ENCODE assay signal across 26 mouse cellular contexts in genomic region chr1:84436281-84436680, GRCm38 (mm10).
DNase-seq lines count a peak whose midpoint lies in the region; ATAC-seq and TF ChIP-seq lines count a peak whose summit lies in the region.
"Had no signal": no experiment of that assay in that cellular context is flagged by ENCODE, and none has a peak within 500 bp of the region (broad histone marks: within the 10 kb centered on the region; RNA-seq: fewer than 3 reads in every experiment).

No protein-coding gene starts in this region.

- H3K27me3 ChIP-seq in lung, embryonic 14.5 days (ENCODE audit: insufficient read depth, low read length): no peaks in the 10 kb centered on the region
- no peaks in the 10 kb centered on the region for H3K27me3 ChIP-seq in cerebellum, adult 2 months (ENCODE audit: control insufficient read depth, insufficient read depth, low read length)
- no peaks in the 10 kb centered on the region for H3K27me3 ChIP-seq in forebrain, embryonic 10.5 days (ENCODE audit: poor library complexity, severe bottlenecking)
- H3K27me3 ChIP-seq: embryonic facial prominence, embryonic 15.5 days; intestine, embryonic 15.5 days; limb, embryonic 12.5 days; liver, embryonic 15.5 days; midbrain, embryonic 15.5 days; neural tube, embryonic 15.5 days; Patski had no signal

- TF ChIP-seq POLR2A in cerebellum, adult 2 months (IDR thresholded peaks at IDR 0.05; ENCODE audit: borderline replicate concordance, insufficient read depth, low read length): no peak

- H3K4me2 ChIP-seq in lung, embryonic 14.5 days: no peak overlapping the region
- H3K4me2 ChIP-seq: embryonic facial prominence, embryonic 15.5 days; intestine, embryonic 15.5 days; limb, embryonic 12.5 days; liver, embryonic 15.5 days; midbrain, embryonic 15.5 days; neural tube, embryonic 15.5 days had no signal

- no peak for ATAC-seq in lung, embryonic 14.5 days (ENCODE audit: insufficient read depth)
- ATAC-seq: forebrain, embryonic 14.5 days; hindbrain, embryonic 16.5 days; intestine, embryonic 15.5 days; midbrain, embryonic 15.5 days; Patski had no signal

- no peak overlapping the region for H3K27ac ChIP-seq in lung, embryonic 14.5 days (ENCODE audit: low read depth)
- no peak overlapping the region for H3K27ac ChIP-seq in cerebellum, adult 2 months (ENCODE audit: insufficient read depth, low read length)
- no peak overlapping the region for H3K27ac ChIP-seq in forebrain, embryonic 10.5 days
- H3K27ac ChIP-seq: embryonic facial prominence, embryonic 10.5 days; embryonic facial prominence, embryonic 15.5 days; hindbrain, embryonic 10.5 days; intestine, embryonic 15.5 days; left cerebral cortex, adult 2 months; limb, embryonic 12.5 days; liver, embryonic 15.5 days; midbrain, embryonic 15.5 days; neural tube, embryonic 15.5 days had no signal

- peak; percentile 65 to 84 for DNase-seq in adrenal gland, adult (ENCODE audit: inconsistent age in 2 of 2, low spot score in 1 of 2)
- DNase-seq in adrenal gland, postnatal 4 days (ENCODE audit: low spot score in 2 of 2): no peak
- peak; percentile 61 for DNase-seq in lung, embryonic 14.5 days
- no peak for DNase-seq in lung, postnatal 25 days (ENCODE audit: low spot score)
- peak; percentile 79 for DNase-seq in adrenal gland, adult 2 months
- DNase-seq in adrenal gland, postnatal 36 days: peak; percentile 75 to 81
- DNase-seq in cerebellum, adult 2 months: no peak
- DNase-seq in forebrain, embryonic 10.5 days (ENCODE audit: extremely low spot score, low spot score): no peak
- DNase-seq: cerebellum, adult 8-10 months; cerebellum, postnatal 25 days; gastrocnemius, postnatal 14 days; heart, postnatal 14 days; kidney, adult 9 months; layer of hippocampus, adult 9-11 months had no signal

- no peak overlapping the region for H3K4me3 ChIP-seq in lung, embryonic 14.5 days (ENCODE audit: low read depth, low read length)
- H3K4me3 ChIP-seq in cerebellum, adult 2 months (replicated peaks; ENCODE audit: insufficient read depth, low read depth, low read length): no peak overlapping the region
- H3K4me3 ChIP-seq in forebrain, embryonic 10.5 days: no peak overlapping the region
- H3K4me3 ChIP-seq: embryonic facial prominence, embryonic 10.5 days; embryonic facial prominence, embryonic 15.5 days; hindbrain, embryonic 10.5 days; intestine, embryonic 15.5 days; left cerebral cortex, adult 2 months; limb, embryonic 12.5 days; liver, embryonic 15.5 days; midbrain, embryonic 15.5 days; neural tube, embryonic 15.5 days had no signal

- no peaks in the 10 kb centered on the region for H3K4me1 ChIP-seq in lung, embryonic 14.5 days (ENCODE audit: insufficient read depth)
- H3K4me1 ChIP-seq in cerebellum, adult 2 months (ENCODE audit: control insufficient read depth, insufficient read depth, low read length): no peaks in the 10 kb centered on the region
- no peaks in the 10 kb centered on the region for H3K4me1 ChIP-seq in forebrain, embryonic 10.5 days
- H3K4me1 ChIP-seq: embryonic facial prominence, embryonic 10.5 days; embryonic facial prominence, embryonic 15.5 days; hindbrain, embryonic 10.5 days; intestine, embryonic 15.5 days; limb, embryonic 12.5 days; liver, embryonic 15.5 days; midbrain, embryonic 15.5 days; neural tube, embryonic 15.5 days had no signal

- no peak for TF ChIP-seq CTCF in lung, embryonic 14.5 days (IDR thresholded peaks at IDR 0.05; ENCODE audit: low read depth)
- TF ChIP-seq CTCF in cerebellum, adult 2 months (IDR thresholded peaks at IDR 0.05; ENCODE audit: borderline replicate concordance, insufficient read depth, low read depth, low read length): no peak

- H3K36me3 ChIP-seq in lung, embryonic 14.5 days (ENCODE audit: insufficient read depth): no peaks in the 10 kb centered on the region
- no peaks in the 10 kb centered on the region for H3K36me3 ChIP-seq in forebrain, embryonic 10.5 days (replicated peaks)
- H3K36me3 ChIP-seq: embryonic facial prominence, embryonic 10.5 days; embryonic facial prominence, embryonic 15.5 days; hindbrain, embryonic 10.5 days; intestine, embryonic 15.5 days; limb, embryonic 12.5 days; liver, embryonic 15.5 days; midbrain, embryonic 15.5 days had no signal

- WGBS in lung, embryonic 14.5 days: 72% methylated on average over 1 of the region's 1 CpGs
- 67% methylated on average over 1 of the region's 1 CpGs for WGBS in cerebellum, adult 2 months
- 74% methylated on average over 1 of the region's 1 CpGs for WGBS in forebrain, embryonic 10.5 days

- H3K9me3 ChIP-seq in lung, embryonic 14.5 days (ENCODE audit: low read depth, low read length): no peaks in the 10 kb centered on the region
- no peaks in the 10 kb centered on the region for H3K9me3 ChIP-seq in forebrain, embryonic 10.5 days
- H3K9me3 ChIP-seq: embryonic facial prominence, embryonic 10.5 days; embryonic facial prominence, embryonic 15.5 days; hindbrain, embryonic 10.5 days; intestine, embryonic 15.5 days; limb, embryonic 12.5 days; liver, embryonic 15.5 days; midbrain, embryonic 15.5 days; neural tube, embryonic 15.5 days had no signal

- H3K9ac ChIP-seq in lung, embryonic 14.5 days: no peak overlapping the region
- H3K9ac ChIP-seq: embryonic facial prominence, embryonic 15.5 days; intestine, embryonic 15.5 days; limb, embryonic 12.5 days; liver, embryonic 15.5 days; midbrain, embryonic 15.5 days; neural tube, embryonic 15.5 days had no signal

Comparison
In these comparisons a context has a peak if more than half of its experiments do, and no peak if none do; other contexts are left out.
1. DNase-seq: peak in adrenal gland, adult (2 of 2), lung, embryonic 14.5 days (single experiment), adrenal gland, adult 2 months (single experiment) and adrenal gland, postnatal 36 days (2 of 2); none in adrenal gland, postnatal 4 days (0 of 2), lung, postnatal 25 days (single experiment), cerebellum, adult 2 months (0 of 2) and forebrain, embryonic 10.5 days (single experiment).